Mouse (Mus musculus) heart, embryonic 14.5 days (tissue): ENCODE measurements around the gene Oas1c. TPM values are rescaled to one million over a fixed set of nuclear protein-coding genes. Genes with fewer than 3 reads are reported as not detected.

Experiments used
- ATAC-seq: fragments of 200-750 bp; cut with Nextera tagmentation; 2 replicates; pipeline ENCODE4 v1.8.0; 2017; ENCODE audit warnings: low read depth, moderate TSS enrichment; ENCODE audit not compliant: insufficient number of reproducible peaks, insufficient read depth, low FRiP score
- H3K27ac ChIP-seq, 2 experiments: fragments of 200-500 bp in 1 of 2; fragments of 300-500 bp in 1 of 2; sonication (generic) in 1 of 2; replicated peaks in 1 of 2; 2 replicates each; pipeline ENCODE4 v1.5.1; 2012 to 2014; ENCODE audit warnings: low read depth in 2 of 2, low read length in 2 of 2, control low read depth in 1 of 2, mild to moderate bottlenecking in 1 of 2, mixed read lengths in 1 of 2; ENCODE audit not compliant: control insufficient read depth in 1 of 2, insufficient read depth in 1 of 2
- H3K27me3 ChIP-seq: fragments of 300-500 bp; sonication (generic); 2 replicates; pipeline ENCODE4 v1.6.1; 2014; ENCODE audit warnings: mild to moderate bottlenecking, low read length, control low read depth; ENCODE audit not compliant: control insufficient read depth, insufficient read depth
- H3K36me3 ChIP-seq: fragments of 300-500 bp; sonication (generic); 2 replicates; pipeline ENCODE4 v1.6.1; 2014; ENCODE audit warnings: mild to moderate bottlenecking, control low read depth, low read length, mixed read lengths; ENCODE audit not compliant: control insufficient read depth, insufficient read depth
- H3K4me1 ChIP-seq, 2 experiments: fragments of 200-500 bp in 1 of 2; fragments of 300-500 bp in 1 of 2; sonication (generic) in 1 of 2; 2 replicates each; pipeline ENCODE4 v1.6.1; 2012 to 2014; ENCODE audit warnings: low read length in 2 of 2, control low read depth in 1 of 2, mixed read lengths in 1 of 2; ENCODE audit not compliant: control insufficient read depth in 2 of 2, insufficient read depth in 2 of 2
- H3K4me2 ChIP-seq: fragments of 300-500 bp; sonication (generic); 2 replicates; pipeline ENCODE4 v1.6.1; 2014; ENCODE audit warnings: mild to moderate bottlenecking, low read length
- H3K4me3 ChIP-seq, 2 experiments: fragments of 200-500 bp in 1 of 2; fragments of 300-500 bp in 1 of 2; sonication (generic) in 1 of 2; 2 replicates each; pipeline ENCODE4 v1.5.1; 2012 to 2014; ENCODE audit warnings: low read length in 2 of 2, mild to moderate bottlenecking in 2 of 2, control low read depth in 1 of 2, low read depth in 1 of 2, moderate library complexity in 1 of 2; ENCODE audit not compliant: control insufficient read depth in 1 of 2, insufficient read depth in 1 of 2
- H3K9ac ChIP-seq: fragments of 300-500 bp; sonication (generic); 2 replicates; pipeline ENCODE4 v1.6.1; 2014; ENCODE audit warnings: mild to moderate bottlenecking, low read length
- H3K9me3 ChIP-seq: fragments of 300-500 bp; sonication (generic); 2 replicates; pipeline ENCODE4 v1.6.1; 2016; ENCODE audit warnings: low read length, control low read depth; ENCODE audit not compliant: control insufficient read depth
- WGBS: fragments of 180-500 bp; shearing (Covaris S2); extraction: QIAGEN DNeasy Blood & Tissue Kit; methylation state at CpG from one replicate; pipeline ENCODE4 v1.1.7; 2014; 5-methylcytosine and 5-hydroxymethylcytosine counted together
- polyA plus RNA-seq: library from polyadenylated mRNA; unstranded; fragments of >200 nt; fragmentation: Nextera tagmentation; extraction: Ambion mirVana; gene quantifications from 2 replicates; pipeline ENCODE4 v1.2.1, GENCODE M21; 2014

The Oas1c gene
- polyA plus RNA-seq, result 0.31 and 0.55 TPM in 2 replicates

DNA sequence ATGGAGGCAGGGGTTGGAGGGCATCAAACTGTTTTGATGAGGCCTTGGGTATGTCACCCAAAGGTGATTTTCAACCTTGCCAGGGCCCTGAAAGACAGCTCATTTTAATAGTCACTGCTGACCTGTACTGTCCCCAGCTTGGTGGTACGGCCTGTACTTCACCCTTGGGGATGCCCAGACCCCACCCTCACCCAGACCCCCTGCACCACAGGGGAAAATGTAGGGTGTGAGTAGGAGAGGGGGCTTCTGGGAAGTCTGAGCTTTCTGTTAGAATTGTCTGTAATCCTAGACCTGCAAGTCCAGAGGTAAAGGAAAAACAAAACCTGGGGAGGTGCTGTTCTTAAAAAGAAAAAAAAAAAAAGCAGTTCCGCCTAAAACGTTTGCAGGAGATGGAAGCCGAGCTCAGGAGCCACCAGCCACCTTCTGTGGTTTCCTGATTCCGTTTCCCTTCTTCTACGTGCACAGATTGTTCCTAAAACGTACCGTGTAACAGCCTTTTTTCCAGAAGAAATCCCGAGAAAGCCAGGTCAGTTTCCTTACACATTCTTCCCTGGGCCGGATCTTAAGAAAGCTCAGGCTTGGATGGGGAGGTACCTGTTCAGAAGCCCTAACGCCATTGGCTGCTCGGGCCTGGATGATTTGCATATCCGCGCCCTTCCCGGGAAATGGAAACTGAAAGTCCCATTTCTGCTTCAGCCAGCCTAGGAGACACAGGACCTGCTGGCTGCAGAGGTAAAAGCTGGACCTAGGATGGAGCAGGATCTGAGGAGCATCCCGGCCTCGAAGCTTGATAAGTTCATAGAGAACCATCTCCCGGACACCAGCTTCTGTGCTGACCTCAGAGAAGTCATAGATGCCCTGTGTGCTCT lies at the start of gene Oas1c:
Gene Oas1c, minus strand, starts transcription at position 564 of the 869 bp plus-strand sequence.
- Histone ChIP-seq H3K4me1 (peaks cover 4 to 7% of the 10 kb centered on the region in 2 experiments; a peak in 2 of 4 replicates), H3K9ac (peak within 1 kb of the TSS; percentile 66), H3K36me3 (no peaks in the 10 kb centered on the region), H3K27ac (0 out of 4 replicates have a peak within 1 kb of the TSS, but pooled peaks of 1 of the 2 experiments have one; percentile 26), H3K4me2 (peak within 1 kb of the TSS; percentile 67), H3K27me3 (no peaks in the 10 kb centered on the region), H3K9me3 (no peaks in the 10 kb centered on the region), H3K4me3 (peak within 1 kb of the TSS; percentile 41 to 44)
- 6% methylated on average over 18 of the region's 18 CpGs for WGBS
- ATAC-seq, result 0 out of 2 replicates have a peak, but pooled peaks have one; percentile 52

DNA sequence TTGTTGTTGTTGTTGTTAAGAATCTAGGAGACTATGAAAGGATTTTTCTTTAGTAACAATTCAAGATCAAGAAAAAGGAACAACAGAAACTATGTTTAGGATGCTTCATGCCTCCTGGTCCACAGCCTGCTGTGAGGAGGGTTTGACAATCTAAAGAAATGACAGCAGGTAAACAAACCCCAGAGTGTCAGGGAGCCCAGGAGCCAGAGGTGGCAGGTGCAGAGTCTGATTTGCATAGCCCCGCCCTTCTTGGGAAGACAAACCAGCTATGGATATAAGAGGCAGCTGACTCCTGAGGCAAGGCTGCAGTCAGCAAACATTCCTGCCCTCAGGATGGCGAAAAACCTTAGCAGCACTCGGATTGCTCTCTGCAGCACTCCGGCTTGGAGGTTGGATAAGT lies 48.8 kb upstream of the Oas1c start, which contains the start of gene Oas1h:
Gene Oas1h, plus strand, starts transcription at position 301 of the 400 bp plus-strand sequence.
- H3K4me1 ChIP-seq, result no peaks in the 10 kb centered on the region
- ATAC-seq, result no peak
- no peak within 1 kb of the TSS for H3K27ac ChIP-seq
- H3K9me3 ChIP-seq, result no peaks in the 10 kb centered on the region
- no peaks in the 10 kb centered on the region for H3K27me3 ChIP-seq
- H3K36me3 ChIP-seq, result no peaks in the 10 kb centered on the region
- 42% methylated on average over 4 of the region's 4 CpGs for WGBS
- H3K4me3 ChIP-seq, result no peak within 1 kb of the TSS
- H3K4me2 ChIP-seq, result no peak within 1 kb of the TSS
- H3K9ac ChIP-seq, result no peak within 1 kb of the TSS

DNA sequence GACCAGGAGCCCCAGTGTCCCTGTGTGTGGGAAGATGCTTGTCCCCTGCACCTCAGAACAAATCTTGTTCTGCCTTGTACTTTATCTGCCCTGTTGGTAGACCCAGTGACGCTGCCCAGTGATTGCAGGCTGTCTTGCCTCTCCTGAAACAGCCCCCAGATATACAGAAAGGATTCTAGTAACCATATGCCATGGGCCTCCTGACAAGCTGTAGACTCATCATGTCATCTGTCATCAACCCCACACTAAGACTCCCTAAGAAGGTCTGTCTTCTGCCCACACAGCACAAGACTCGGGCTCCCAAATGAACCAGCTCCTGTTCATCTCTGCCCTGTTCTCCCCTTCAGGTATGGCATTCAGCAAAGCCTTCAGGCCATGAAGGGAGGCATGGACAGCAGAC lies 46.9 kb upstream of the Oas1c start:
- Histone ChIP-seq H3K27ac (no peak overlapping the region), H3K4me3 (no peak overlapping the region), H3K36me3 (no peaks in the 10 kb centered on the region), H3K9me3 (peaks cover 4% of the 10 kb centered on the region), H3K4me1 (no peaks in the 10 kb centered on the region), H3K4me2 (no peak overlapping the region), H3K27me3 (no peaks in the 10 kb centered on the region), H3K9ac (no peak overlapping the region)
- WGBS, result 60% methylated on average over 2 of the region's 2 CpGs
- no peak for ATAC-seq

DNA sequence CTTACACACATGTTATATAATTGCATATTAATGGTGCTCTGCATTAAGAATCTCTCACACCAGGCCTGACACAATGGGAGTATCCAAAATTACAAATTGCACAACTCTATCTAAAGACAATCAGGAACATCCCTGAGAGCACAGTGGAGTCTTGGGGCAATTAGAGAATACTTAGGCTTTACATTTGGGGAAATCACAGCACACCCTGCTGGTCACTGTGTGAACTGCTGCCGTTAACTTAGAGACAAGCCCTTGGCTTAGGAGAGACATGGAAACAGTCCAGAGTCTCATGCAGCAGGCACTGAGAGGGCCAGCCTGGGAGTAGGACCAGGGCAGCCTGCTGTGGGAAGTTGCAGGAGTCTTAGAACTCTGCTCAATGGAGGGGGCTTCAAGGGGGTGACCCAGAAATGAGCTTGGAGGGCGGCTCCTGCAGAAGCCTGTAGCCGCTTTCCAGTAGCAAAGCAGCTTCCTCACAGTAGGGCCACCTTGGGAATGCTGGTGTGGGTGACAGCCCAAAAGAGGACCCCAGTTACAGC lies 37.4 kb upstream of the Oas1c start:
- Histone ChIP-seq H3K9me3 (peaks cover 11% of the 10 kb centered on the region), H3K27ac (no peak overlapping the region), H3K36me3 (no peaks in the 10 kb centered on the region), H3K4me2 (no peak overlapping the region), H3K4me1 (no peaks in the 10 kb centered on the region), H3K4me3 (no peak overlapping the region), H3K27me3 (no peaks in the 10 kb centered on the region), H3K9ac (no peak overlapping the region)
- WGBS, result 59% methylated on average over 3 of the region's 3 CpGs
- no peak for ATAC-seq

DNA sequence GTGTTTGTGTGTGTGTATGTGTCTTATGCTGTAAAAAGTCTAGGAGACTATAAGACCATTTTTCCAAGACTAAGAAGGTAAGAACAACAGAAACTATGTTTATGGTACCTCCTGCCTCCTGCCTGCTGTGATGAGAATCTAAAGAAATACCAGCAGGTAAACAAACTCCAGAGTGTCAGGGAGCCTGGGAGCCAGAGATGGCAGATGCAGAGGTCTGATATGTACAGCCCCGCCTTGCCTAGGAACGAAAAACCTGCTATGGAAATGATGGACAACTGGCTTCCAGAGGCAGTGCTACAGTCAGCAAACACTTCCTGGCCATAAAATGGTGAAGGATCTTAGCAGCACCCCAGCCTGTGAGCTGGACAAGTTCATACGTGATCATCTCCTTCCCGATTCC lies 34.8 kb upstream of the Oas1c start, which contains the start of gene Oas1f:
Gene Oas1f, plus strand, starts transcription at position 301 of the 400 bp plus-strand sequence.
- no peaks in the 10 kb centered on the region for H3K36me3 ChIP-seq
- H3K4me1 ChIP-seq, result no peaks in the 10 kb centered on the region
- 0 out of 2 replicates have a peak, but pooled peaks cover 4% of the 10 kb centered on the region for H3K9me3 ChIP-seq
- H3K4me3 ChIP-seq, result no peak within 1 kb of the TSS
- 75% methylated on average over 4 of the region's 4 CpGs for WGBS
- no peaks in the 10 kb centered on the region for H3K27me3 ChIP-seq
- H3K9ac ChIP-seq, result no peak within 1 kb of the TSS
- no peak within 1 kb of the TSS for H3K4me2 ChIP-seq
- ATAC-seq, result no peak
- no peak within 1 kb of the TSS for H3K27ac ChIP-seq

DNA sequence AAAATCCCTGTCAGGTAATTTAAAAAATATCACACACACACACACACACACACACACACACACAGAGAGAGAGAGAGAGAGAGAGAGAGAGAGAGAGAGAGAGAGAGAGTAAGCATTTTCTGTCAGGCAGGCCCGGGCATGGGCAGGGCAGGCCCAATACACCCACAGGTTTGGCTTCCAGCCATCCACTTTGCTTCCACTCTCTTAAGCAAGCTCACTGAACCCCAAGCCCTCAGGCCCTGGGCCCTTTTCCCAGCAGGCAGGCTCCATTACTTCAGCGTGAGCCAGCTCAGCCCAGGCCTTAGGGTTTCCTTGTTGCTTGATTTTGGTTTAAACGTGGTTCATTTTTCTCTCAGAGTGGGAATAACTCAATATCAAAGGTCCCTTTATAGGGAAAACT lies 32.4 kb upstream of the Oas1c start:
- WGBS, result 67% methylated on average over 3 of the region's 3 CpGs
- ATAC-seq, result no peak
- H3K4me1 ChIP-seq, result no peaks in the 10 kb centered on the region
- no peaks in the 10 kb centered on the region for H3K36me3 ChIP-seq
- no peak overlapping the region for H3K27ac ChIP-seq
- no peaks in the 10 kb centered on the region for H3K27me3 ChIP-seq
- no peak overlapping the region for H3K4me3 ChIP-seq
- no peak overlapping the region for H3K9ac ChIP-seq
- H3K4me2 ChIP-seq, result no peak overlapping the region
- H3K9me3 ChIP-seq, result 0 out of 2 replicates have a peak, but pooled peaks cover 4% of the 10 kb centered on the region

DNA sequence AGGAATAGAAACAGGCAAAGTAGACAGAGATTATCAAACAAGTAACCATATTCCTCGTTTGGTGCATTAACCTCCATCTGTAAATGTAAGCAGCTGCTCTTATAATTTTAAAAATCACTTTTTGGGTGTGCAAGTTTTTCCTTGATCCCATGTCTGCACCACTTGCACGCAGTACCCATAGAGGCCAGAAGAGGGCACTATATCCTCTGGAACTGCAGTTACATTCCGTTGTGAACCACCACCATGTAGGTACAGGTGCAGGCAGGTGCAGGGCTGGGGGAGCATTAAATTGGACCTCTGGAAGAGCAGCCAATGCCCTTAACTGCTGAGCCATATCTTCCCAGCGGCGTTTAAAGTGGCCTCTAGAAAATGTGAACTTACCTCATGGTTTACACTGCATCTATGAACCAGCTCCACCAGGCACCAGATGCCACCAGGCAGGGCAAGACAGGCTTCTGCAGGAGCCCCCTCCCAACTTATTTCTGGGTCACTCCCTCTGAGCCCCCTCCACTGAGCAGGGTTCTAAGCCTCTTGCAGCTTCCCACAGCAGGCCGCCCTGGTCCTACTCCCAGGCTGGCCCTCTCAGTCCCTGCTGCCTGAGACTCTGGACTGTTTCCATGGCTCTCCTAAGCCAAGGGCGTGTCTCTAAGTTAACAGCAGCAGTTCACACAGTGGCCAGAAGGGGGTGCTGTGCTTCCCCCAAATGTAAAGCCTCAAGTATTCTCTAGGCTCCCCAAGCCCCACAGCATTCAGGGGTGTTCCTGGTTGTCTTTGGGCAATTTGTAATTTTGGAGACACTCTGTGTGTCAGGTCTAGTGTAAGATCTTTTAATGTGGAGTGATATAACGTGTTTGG lies 24.6 kb upstream of the Oas1c start:
- no peak overlapping the region for H3K27ac ChIP-seq
- no peak for ATAC-seq
- 7% methylated on average over 8 of the region's 8 CpGs for WGBS
- H3K4me1 ChIP-seq, result no peaks in the 10 kb centered on the region
- peaks cover 16% of the 10 kb centered on the region for H3K27me3 ChIP-seq
- H3K4me2 ChIP-seq, result no peak overlapping the region
- H3K9ac ChIP-seq, result no peak overlapping the region
- no peaks in the 10 kb centered on the region for H3K9me3 ChIP-seq
- no peaks in the 10 kb centered on the region for H3K36me3 ChIP-seq
- H3K4me3 ChIP-seq, result no peak overlapping the region
